Mouse (Mus musculus): ENCODE measurements around the gene Taf1d.

- TF ChIP-seq CTCF (IDR thresholded peaks at IDR 0.05; ENCODE audit: control insufficient read depth, insufficient read depth, insufficient replicate concordance, low read depth, low read length) (no peak), POLR2A (IDR thresholded peaks at IDR 0.05; ENCODE audit: control insufficient read depth, low read depth, low read length) (peak; percentile 100)
Observed at GRCm38 (mm10) chr9:15305503-15306397, at the start of gene Taf1d.

Measured in testis, adult 2 months (tissue).